Mouse (Mus musculus) erythroblast, embryonic 14.5 days (primary cell): ENCODE results near the gene Sdk2.

Experiments used
- GATA1 ChIP-seq: IDR thresholded peaks from 2 replicates; pipeline ENCODE4 v1.6.1; 2012; ENCODE audit warnings: low read length, inconsistent platforms, mixed read lengths
- TAL1 ChIP-seq: IDR thresholded peaks from 3 replicates; pipeline ENCODE4 v1.6.1; 2012; ENCODE audit warnings: low read length, inconsistent platforms, mixed read lengths

- no peak for TF ChIP-seq GATA1
- no peak for TF ChIP-seq TAL1
Measured at GRCm38 (mm10) chr11:113985826-113986416, 80.9 kb downstream of the Sdk2 start.
